ENCODE assay signal across 8 mouse cellular contexts in genomic region chr1:44101448-44102225, GRCm38 (mm10). TPM values are rescaled to one million over a fixed set of nuclear protein-coding genes. Genes with fewer than 3 reads are reported as not detected.
DNase-seq lines count a peak whose midpoint lies in the region; ATAC-seq and TF ChIP-seq lines count a peak whose summit lies in the region.

No protein-coding gene starts in this region.

- TF ChIP-seq CTCF in bone marrow, adult 2 months (IDR thresholded peaks at IDR 0.05; ENCODE audit: control insufficient read depth, insufficient read depth, low read length), result no peak

- DNase-seq in frontal cortex, adult 2 months (ENCODE audit: extremely low spot score in 1 of 2, low spot score in 1 of 2), result no peak
- peak; percentile 23 for DNase-seq in left cerebral cortex, postnatal 25 days (ENCODE audit: low spot score in 2 of 2)
- DNase-seq in spleen, adult 18-20 months, result peak; percentile 26 to 46

- peak overlapping the region; percentile 99 for H3K27ac ChIP-seq in bone marrow, adult 2 months (ENCODE audit: control insufficient read depth, insufficient read depth, low read depth, low read length, poor library complexity)
- H3K27ac ChIP-seq in embryonic facial prominence, embryonic 15.5 days (replicated peaks), result peak overlapping the region; percentile 89

- peaks cover 20% of the 10 kb centered on the region for H3K36me3 ChIP-seq in embryonic facial prominence, embryonic 15.5 days

- no peaks in the 10 kb centered on the region; the same call in 1 of the 2 replicates for H3K4me1 ChIP-seq in bone marrow, adult 2 months (ENCODE audit: control insufficient read depth, insufficient read depth, low read length)
- H3K4me1 ChIP-seq in embryonic facial prominence, embryonic 15.5 days, result peaks cover 9% of the 10 kb centered on the region

- under 1% methylated on average over 55 of the region's 55 CpGs for WGBS in bone marrow, adult 2 months
- under 1% methylated on average over 55 of the region's 55 CpGs for WGBS in embryonic facial prominence, embryonic 15.5 days

- no peaks in the 10 kb centered on the region for H3K27me3 ChIP-seq in embryonic facial prominence, embryonic 15.5 days

- H3K4me2 ChIP-seq in embryonic facial prominence, embryonic 15.5 days (replicated peaks), result peak overlapping the region; percentile 70

- H3K9me3 ChIP-seq in embryonic facial prominence, embryonic 15.5 days (replicated peaks), result no peaks in the 10 kb centered on the region

- intact Hi-C loops in left cerebral cortex, postnatal 25 days (cut with DNase I), result loop anchor here (1.0 to 5.0 kb wide), 2 partner anchors 18 to 46 kb away; partner anchors contain the start of gene Ercc5

- ATAC-seq in frontal cortex, adult (ENCODE audit: low TSS enrichment), result peak; percentile 51
- peak; percentile 66 for ATAC-seq in embryonic facial prominence, embryonic 15.5 days (ENCODE audit: insufficient number of reproducible peaks, low FRiP score, low TSS enrichment, low read depth)
- peak; percentile 47 to 51 for ATAC-seq in hematopoietic stem cell, adult 5-6 weeks (replicated peaks in 1 of 2; ENCODE audit: insufficient read depth in 1 of 2, low FRiP score in 2 of 2, low TSS enrichment in 1 of 2, low read depth in 1 of 2, poor library complexity in 2 of 2, severe bottlenecking in 2 of 2)
- peak; percentile 68 for ATAC-seq in megakaryocyte progenitor cell, adult 5-6 weeks (replicated peaks; ENCODE audit: poor library complexity)

- H3K4me3 ChIP-seq in bone marrow, adult 2 months (replicated peaks; ENCODE audit: control insufficient read depth, low read depth, low read length), result peak overlapping the region; percentile 93
- H3K4me3 ChIP-seq in embryonic facial prominence, embryonic 15.5 days (replicated peaks), result peak overlapping the region; percentile 97

- H3K9ac ChIP-seq in embryonic facial prominence, embryonic 15.5 days, result peak overlapping the region; percentile 89

- peak; percentile 28; the same call in 1 of the 2 replicates for TF ChIP-seq POLR2A in bone marrow, adult 2 months (IDR thresholded peaks at IDR 0.05; ENCODE audit: borderline replicate concordance, control insufficient read depth, low read depth, low read length)

RNA-seq across cellular contexts. Expression of gene Tex30, which starts 0.6 kb away (rescaled TPM):
- 6.7 and 8.2 TPM in 2 replicates for polyA plus RNA-seq in frontal cortex, adult 2 months (2012; rRNA removed)
- 5.6 and 39.5 TPM in 2 replicates for polyA plus RNA-seq in bone marrow, adult 2 months (2011; ENCODE audit: insufficient read depth, insufficient read length, low replicate concordance, missing spikeins)
- 59.3 and 66.1 TPM in 2 replicates for polyA plus RNA-seq in embryonic facial prominence, embryonic 15.5 days (2015; fragmentation: Nextera tagmentation; extraction: Ambion mirVana)
- total RNA-seq in hematopoietic stem cell, adult 5-6 weeks (2017), result 32.3 and 50.5 TPM in 2 replicates
- 1 to 10 TPM; 8.5 to 9.1 TPM for total RNA-seq in left cerebral cortex, postnatal 25 days (2021)
- total RNA-seq in megakaryocyte progenitor cell, adult 5-6 weeks (2015), result 104 and 105 TPM in 2 replicates
- total RNA-seq in megakaryocyte progenitor cell, adult 5-6 weeks (2017), result 69.6 and 78.2 TPM in 2 replicates

RNA-seq across cellular contexts. Expression of gene Kdelc1, which starts 17.0 kb away (rescaled TPM):
- polyA plus RNA-seq in frontal cortex, adult 2 months (2012; rRNA removed), result 15.3 and 15.4 TPM in 2 replicates
- 2.5 and 5.6 TPM in 2 replicates for polyA plus RNA-seq in bone marrow, adult 2 months (2011; ENCODE audit: insufficient read depth, insufficient read length, low replicate concordance, missing spikeins)
- 62.4 and 63.4 TPM in 2 replicates for polyA plus RNA-seq in embryonic facial prominence, embryonic 15.5 days (2015; fragmentation: Nextera tagmentation; extraction: Ambion mirVana)
- total RNA-seq in hematopoietic stem cell, adult 5-6 weeks (2017), result 25.1 and 26.5 TPM in 2 replicates
- total RNA-seq in left cerebral cortex, postnatal 25 days (2021), result 10 to 100 TPM; 10.2 to 11.1 TPM
- total RNA-seq in megakaryocyte progenitor cell, adult 5-6 weeks (2015), result 38.7 and 41.8 TPM in 2 replicates
- 34.3 and 35.7 TPM in 2 replicates for total RNA-seq in megakaryocyte progenitor cell, adult 5-6 weeks (2017)

RNA-seq across cellular contexts. Expression of gene Bivm, which starts 17.1 kb away (rescaled TPM):
- 12.2 and 15.1 TPM in 2 replicates for polyA plus RNA-seq in frontal cortex, adult 2 months (2012; rRNA removed)
- 0.81 and 2.1 TPM in 2 replicates for polyA plus RNA-seq in bone marrow, adult 2 months (2011; ENCODE audit: insufficient read depth, insufficient read length, low replicate concordance, missing spikeins)
- polyA plus RNA-seq in embryonic facial prominence, embryonic 15.5 days (2015; fragmentation: Nextera tagmentation; extraction: Ambion mirVana), result 17.2 and 18.0 TPM in 2 replicates
- 23.8 and 29.0 TPM in 2 replicates for total RNA-seq in hematopoietic stem cell, adult 5-6 weeks (2017)
- total RNA-seq in left cerebral cortex, postnatal 25 days (2021), result 10 to 100 TPM; 34.1 to 37.9 TPM
- total RNA-seq in megakaryocyte progenitor cell, adult 5-6 weeks (2015), result 17.9 and 20.6 TPM in 2 replicates
- total RNA-seq in megakaryocyte progenitor cell, adult 5-6 weeks (2017), result 10.1 and 10.9 TPM in 2 replicates

RNA-seq across cellular contexts. Expression of gene Gm8251, which starts 39.9 kb away (rescaled TPM):
- polyA plus RNA-seq in frontal cortex, adult 2 months (2012; rRNA removed), result 0.02 TPM in 1 of 2 replicates, not detected in the other
- 0.43 and 0.92 TPM in 2 replicates for polyA plus RNA-seq in bone marrow, adult 2 months (2011; ENCODE audit: insufficient read depth, insufficient read length, low replicate concordance, missing spikeins)
- 0.04 and 0.05 TPM in 2 replicates for polyA plus RNA-seq in embryonic facial prominence, embryonic 15.5 days (2015; fragmentation: Nextera tagmentation; extraction: Ambion mirVana)
- 0.44 and 0.65 TPM in 2 replicates for total RNA-seq in hematopoietic stem cell, adult 5-6 weeks (2017)
- total RNA-seq in left cerebral cortex, postnatal 25 days (2021), result not detected
- 0.51 TPM in 1 of 2 replicates, not detected in the other for total RNA-seq in megakaryocyte progenitor cell, adult 5-6 weeks (2015)
- total RNA-seq in megakaryocyte progenitor cell, adult 5-6 weeks (2017), result 0.25 and 0.51 TPM in 2 replicates

RNA-seq across cellular contexts. Expression of gene Ercc5, which starts 45.9 kb away (rescaled TPM):
- 21.3 and 22.3 TPM in 2 replicates for polyA plus RNA-seq in frontal cortex, adult 2 months (2012; rRNA removed)
- polyA plus RNA-seq in bone marrow, adult 2 months (2011; ENCODE audit: insufficient read depth, insufficient read length, low replicate concordance, missing spikeins), result 7.1 and 7.3 TPM in 2 replicates
- 23.5 and 25.5 TPM in 2 replicates for polyA plus RNA-seq in embryonic facial prominence, embryonic 15.5 days (2015; fragmentation: Nextera tagmentation; extraction: Ambion mirVana)
- total RNA-seq in hematopoietic stem cell, adult 5-6 weeks (2017), result 16.2 and 18.8 TPM in 2 replicates
- total RNA-seq in left cerebral cortex, postnatal 25 days (2021), result 10 to 100 TPM; 20.4 to 22.5 TPM
- total RNA-seq in megakaryocyte progenitor cell, adult 5-6 weeks (2015), result 5.9 and 7.1 TPM in 2 replicates
- total RNA-seq in megakaryocyte progenitor cell, adult 5-6 weeks (2017), result 6.2 and 12.7 TPM in 2 replicates

Comparison
In these comparisons a context has a peak if more than half of its experiments do, and no peak if none do; other contexts are left out.
1. DNase-seq: peak in left cerebral cortex, postnatal 25 days (2 of 2) and spleen, adult 18-20 months (2 of 2); none in frontal cortex, adult 2 months (0 of 2).
2. Peak in every context shown above with its lines, with median percentiles within 50 percentile points of each other: ATAC-seq.